In genomic region chr9:52170671-52171070, GRCm38 (mm10) we compare ENCODE assay signal across 16 mouse cellular contexts.
"Had no signal": no experiment of that assay in that cellular context is flagged by ENCODE, and none has a peak within 500 bp of the region (broad histone marks: within the 10 kb centered on the region; RNA-seq: fewer than 3 reads in every experiment).

No protein-coding gene starts in this region.

- H3K27me3 ChIP-seq: neural tube, embryonic 15.5 days; stomach, embryonic 15.5 days had no signal

- DNase-seq: retina, postnatal 1 day; right cerebral cortex, adult 18-20 months; right cerebral cortex, postnatal 14 days; right cerebral cortex, postnatal 25 days; right cerebral cortex, postnatal 4 days; spleen, adult 18-20 months; thymus, adult 18-20 months; thymus, adult 2 months; thymus, postnatal 14 days; thymus, postnatal 25 days; thymus, postnatal 36 days; thymus, postnatal 4 days had no signal

- H3K4me3 ChIP-seq: neural tube, embryonic 13.5 days; neural tube, embryonic 15.5 days; stomach, embryonic 15.5 days had no signal

- H3K27ac ChIP-seq: neural tube, embryonic 13.5 days; neural tube, embryonic 15.5 days; stomach, embryonic 15.5 days; stomach, postnatal 0 days had no signal

- H3K36me3 ChIP-seq: neural tube, embryonic 13.5 days; neural tube, embryonic 15.5 days; stomach, embryonic 15.5 days had no signal

- H3K9ac ChIP-seq: neural tube, embryonic 13.5 days; neural tube, embryonic 15.5 days; stomach, embryonic 15.5 days had no signal

- H3K4me2 ChIP-seq: neural tube, embryonic 13.5 days; neural tube, embryonic 15.5 days; stomach, embryonic 15.5 days had no signal

- H3K9me3 ChIP-seq: neural tube, embryonic 13.5 days; neural tube, embryonic 15.5 days; stomach, embryonic 15.5 days had no signal
